Comparison of ENCODE assay signal across 33 mouse cellular contexts in genomic region chr11:49626748-49627147, GRCm38 (mm10). TPM values are rescaled to one million over a fixed set of nuclear protein-coding genes. Genes with fewer than 3 reads are reported as not detected.
"Had no signal": no experiment of that assay in that cellular context is flagged by ENCODE, and none has a peak within 500 bp of the region (broad histone marks: within the 10 kb centered on the region; RNA-seq: fewer than 3 reads in every experiment).

No protein-coding gene starts in this region.

- H3K27me3 ChIP-seq: embryonic facial prominence, embryonic 15.5 days; forebrain, embryonic 13.5 days; forebrain, embryonic 15.5 days had no signal

- H3K4me3 ChIP-seq: embryonic facial prominence, embryonic 10.5 days; embryonic facial prominence, embryonic 12.5 days; embryonic facial prominence, embryonic 13.5 days; embryonic facial prominence, embryonic 15.5 days; erythroblast, embryonic 14.5 days; forebrain, embryonic 10.5 days; forebrain, embryonic 12.5 days; forebrain, embryonic 13.5 days; forebrain, embryonic 15.5 days; gastrocnemius, adult 2 months; heart, adult 2 months had no signal

- H3K36me3 ChIP-seq: embryonic facial prominence, embryonic 10.5 days; embryonic facial prominence, embryonic 12.5 days; embryonic facial prominence, embryonic 13.5 days; embryonic facial prominence, embryonic 15.5 days; forebrain, embryonic 10.5 days; forebrain, embryonic 12.5 days; forebrain, embryonic 15.5 days had no signal

- H3K9me3 ChIP-seq: embryonic facial prominence, embryonic 10.5 days; embryonic facial prominence, embryonic 12.5 days; embryonic facial prominence, embryonic 13.5 days; embryonic facial prominence, embryonic 15.5 days; forebrain, embryonic 10.5 days; forebrain, embryonic 12.5 days; forebrain, embryonic 13.5 days; forebrain, embryonic 15.5 days had no signal

- DNase-seq: cerebellum, adult 2 months; cerebellum, adult 8-10 months; cerebellum, adult 9-10 months; cerebellum, adult 9-11 months; cerebellum, postnatal 10 days; cerebellum, postnatal 14 days; cerebellum, postnatal 25 days; cerebellum, postnatal 36 days; embryo, embryonic 11 days; forebrain, postnatal 0 days; gastrocnemius, adult 2 months; gastrocnemius, postnatal 10 days; gastrocnemius, postnatal 14 days; gastrocnemius, postnatal 25 days; gastrocnemius, postnatal 36 days; heart, adult 18-20 months; heart, adult 2 months had no signal

- H3K4me1 ChIP-seq: embryonic facial prominence, embryonic 12.5 days; embryonic facial prominence, embryonic 13.5 days; embryonic facial prominence, embryonic 15.5 days; forebrain, embryonic 10.5 days; forebrain, embryonic 12.5 days; forebrain, embryonic 13.5 days; forebrain, embryonic 15.5 days had no signal

- H3K27ac ChIP-seq: embryonic facial prominence, embryonic 10.5 days; embryonic facial prominence, embryonic 12.5 days; embryonic facial prominence, embryonic 13.5 days; embryonic facial prominence, embryonic 15.5 days; forebrain, embryonic 10.5 days; forebrain, embryonic 12.5 days; forebrain, embryonic 13.5 days; forebrain, embryonic 15.5 days; gastrocnemius, adult 2 months; heart, adult 2 months had no signal

RNA-seq across cellular contexts. Expression of gene Scgb3a1, which starts 36.7 kb away (rescaled TPM):
- polyA plus RNA-seq: cerebellum, adult 2 months; cortical plate, adult 2 months; embryonic facial prominence, embryonic 10.5 days; embryonic facial prominence, embryonic 11.5 days; embryonic facial prominence, embryonic 12.5 days; embryonic facial prominence, embryonic 13.5 days; embryonic facial prominence, embryonic 14.5 days; embryonic facial prominence, embryonic 15.5 days; erythroblast, embryonic 14.5 days; forebrain, embryonic 10.5 days; forebrain, embryonic 11.5 days; forebrain, embryonic 12.5 days; forebrain, embryonic 13.5 days; forebrain, embryonic 14.5 days; forebrain, embryonic 15.5 days; forebrain, embryonic 16.5 days; forebrain, postnatal 0 days; gonadal fat pad, adult 2 months had no signal
